18 mouse cellular contexts compared by ENCODE assay signal in genomic region chr14:21540361-21540760, GRCm38 (mm10).
"Had no signal": no experiment of that assay in that cellular context is flagged by ENCODE, and none has a peak within 500 bp of the region (broad histone marks: within the 10 kb centered on the region; RNA-seq: fewer than 3 reads in every experiment).

No protein-coding gene starts in this region.

- H3K27ac ChIP-seq: limb, embryonic 10.5 days; limb, embryonic 13.5 days; liver, embryonic 12.5 days; liver, embryonic 15.5 days; lung, embryonic 15.5 days; midbrain, embryonic 10.5 days; stomach, postnatal 0 days had no signal

- H3K4me3 ChIP-seq: limb, embryonic 10.5 days; limb, embryonic 13.5 days; liver, embryonic 12.5 days; liver, embryonic 15.5 days; lung, embryonic 15.5 days; megakaryocyte, embryonic 14.5 days; midbrain, embryonic 10.5 days had no signal

- ATAC-seq: liver, embryonic 12.5 days had no signal

- H3K27me3 ChIP-seq: limb, embryonic 13.5 days; liver, embryonic 12.5 days; liver, embryonic 15.5 days; lung, embryonic 15.5 days; megakaryocyte, embryonic 14.5 days had no signal

- H3K9ac ChIP-seq: limb, embryonic 13.5 days; liver, embryonic 12.5 days; liver, embryonic 15.5 days; lung, embryonic 15.5 days had no signal

- DNase-seq: kidney, postnatal 14 days; kidney, postnatal 4 days; liver; lung, adult 18-20 months; lung, postnatal 10 days; lung, postnatal 36 days; midbrain, embryonic 14.5 days; thymus, adult 2 months; thymus, postnatal 14 days; thymus, postnatal 4 days had no signal

- H3K9me3 ChIP-seq: limb, embryonic 13.5 days; liver, embryonic 12.5 days; liver, embryonic 15.5 days; lung, embryonic 15.5 days; megakaryocyte, embryonic 14.5 days had no signal

- H3K4me2 ChIP-seq: limb, embryonic 13.5 days; liver, embryonic 12.5 days; liver, embryonic 15.5 days; lung, embryonic 15.5 days had no signal
